Mouse (Mus musculus): ENCODE measurements around the gene Rsg1. TPM values are rescaled to one million over a fixed set of nuclear protein-coding genes. Genes with fewer than 3 reads are reported as not detected.

The Rsg1 gene
- polyA plus RNA-seq, 1 experiment from 2014 or later, result 0.98 TPM

DNA sequence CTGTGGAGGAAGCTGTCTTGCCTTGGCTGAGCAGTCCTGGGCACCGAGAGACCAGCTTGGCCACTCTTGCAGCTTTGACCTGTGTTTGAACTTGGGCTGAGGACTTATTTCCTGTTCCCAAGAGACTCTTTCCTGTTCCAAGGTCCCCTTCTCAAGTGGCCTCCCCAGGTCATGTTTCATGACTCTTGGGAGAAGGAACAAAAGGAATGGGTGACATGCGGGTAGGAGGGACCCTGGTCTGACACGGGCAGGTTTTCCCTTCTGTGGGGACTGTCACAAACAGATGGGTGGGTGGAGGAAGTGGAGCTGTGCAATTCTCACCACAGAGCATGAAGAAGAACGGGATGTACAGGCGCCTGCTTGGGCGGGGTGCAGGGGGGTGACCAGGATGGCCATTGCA, 58.0 kb downstream of the Rsg1 start:
- no peaks in the 10 kb centered on the region for H3K27me3 ChIP-seq (replicated peaks; ENCODE audit: control insufficient read depth, insufficient read depth, low read length)
- H3K4me1 ChIP-seq (replicated peaks; ENCODE audit: control insufficient read depth, insufficient read depth, low read length), result no peaks in the 10 kb centered on the region
- no peaks in the 10 kb centered on the region for H3K36me3 ChIP-seq (ENCODE audit: control insufficient read depth, insufficient read depth)
- 50% methylated on average over 6 of the region's 6 CpGs for WGBS
- TF ChIP-seq CTCF (IDR thresholded peaks at IDR 0.05; ENCODE audit: low read depth), result no peak
- H3K9ac ChIP-seq (ENCODE audit: low read depth, low read length), result no peak overlapping the region
- no peaks in the 10 kb centered on the region for H3K9me3 ChIP-seq (ENCODE audit: control insufficient read depth)
- no peak overlapping the region for H3K4me2 ChIP-seq (replicated peaks; ENCODE audit: low read depth)
- peak; percentile 6 for ATAC-seq
- no peak overlapping the region for H3K4me3 ChIP-seq (ENCODE audit: low read depth, low read length)
- 0 out of 2 replicates have a peak overlapping the region, but pooled peaks have one; percentile 46 for H3K27ac ChIP-seq (ENCODE audit: low read depth, low read length)

DNA sequence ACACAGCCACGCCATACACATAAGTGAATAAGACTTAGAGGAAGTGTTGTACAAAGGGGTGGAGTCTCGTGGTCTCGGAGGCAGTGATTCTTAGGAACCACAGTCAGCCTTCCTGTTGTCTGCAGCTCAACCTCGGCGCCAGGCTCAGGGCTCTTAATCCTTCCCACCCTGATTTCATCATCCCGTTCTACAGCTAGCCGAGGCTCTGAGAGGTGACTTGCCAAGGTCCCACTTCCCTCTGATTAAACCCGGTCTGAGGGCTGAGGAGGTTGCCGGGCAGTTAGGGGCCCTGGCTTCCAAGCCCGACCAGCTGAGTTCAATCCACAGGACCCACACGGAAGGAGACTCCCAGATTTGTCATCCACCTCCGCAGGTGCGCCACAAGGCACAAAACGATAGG, 59.1 kb downstream of the Rsg1 start:
- Histone ChIP-seq H3K4me1 (replicated peaks; ENCODE audit: control insufficient read depth, insufficient read depth, low read length) (peaks cover 9% of the 10 kb centered on the region), H3K27ac (ENCODE audit: low read depth, low read length) (peak overlapping the region; percentile 23; the same call in 1 of the 2 replicates), H3K9me3 (ENCODE audit: control insufficient read depth) (no peaks in the 10 kb centered on the region), H3K4me3 (ENCODE audit: low read depth, low read length) (0 out of 2 replicates have a peak overlapping the region, but pooled peaks have one; percentile 6), H3K4me2 (replicated peaks; ENCODE audit: low read depth) (peak overlapping the region; percentile 55), H3K36me3 (ENCODE audit: control insufficient read depth, insufficient read depth) (no peaks in the 10 kb centered on the region), H3K9ac (ENCODE audit: low read depth, low read length) (no peak overlapping the region), H3K27me3 (replicated peaks; ENCODE audit: control insufficient read depth, insufficient read depth, low read length) (no peaks in the 10 kb centered on the region)
- no peak for TF ChIP-seq CTCF (IDR thresholded peaks at IDR 0.05; ENCODE audit: low read depth)
- ATAC-seq, result peak; percentile 20
- WGBS, result 8% methylated on average over 14 of the region's 14 CpGs

DNA sequence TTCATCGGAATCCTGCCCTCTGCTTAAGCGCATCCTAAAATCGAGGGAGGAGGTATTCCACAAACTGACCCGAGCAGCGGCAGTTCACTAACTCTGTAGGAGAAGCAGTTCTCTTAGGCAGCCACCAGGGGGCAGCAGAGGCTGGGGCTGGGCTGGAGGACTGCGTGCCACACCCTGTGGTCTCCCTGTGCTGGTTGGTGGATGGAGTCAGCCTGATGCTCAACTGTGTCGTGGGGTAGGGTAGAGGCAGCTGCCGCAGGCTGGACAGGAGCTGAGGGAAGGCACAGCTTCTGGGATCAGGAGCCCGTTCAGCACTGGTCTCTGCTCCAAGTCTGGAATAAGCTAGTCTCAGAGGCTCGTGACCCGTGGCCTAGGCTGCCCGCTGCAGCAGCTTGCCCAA, 59.5 kb downstream of the Rsg1 start:
- Histone ChIP-seq H3K4me3 (ENCODE audit: low read depth, low read length) (0 out of 2 replicates have a peak overlapping the region, but pooled peaks have one; percentile 6), H3K27ac (ENCODE audit: low read depth, low read length) (peak overlapping the region; percentile 23; the same call in 1 of the 2 replicates), H3K36me3 (ENCODE audit: control insufficient read depth, insufficient read depth) (no peaks in the 10 kb centered on the region), H3K4me1 (replicated peaks; ENCODE audit: control insufficient read depth, insufficient read depth, low read length) (peaks cover 13% of the 10 kb centered on the region), H3K9me3 (ENCODE audit: control insufficient read depth) (no peaks in the 10 kb centered on the region), H3K4me2 (replicated peaks; ENCODE audit: low read depth) (peak overlapping the region; percentile 55), H3K9ac (ENCODE audit: low read depth, low read length) (no peak overlapping the region), H3K27me3 (replicated peaks; ENCODE audit: control insufficient read depth, insufficient read depth, low read length) (no peaks in the 10 kb centered on the region)
- ATAC-seq, result peak; percentile 61
- WGBS, result 22% methylated on average over 12 of the region's 12 CpGs
- TF ChIP-seq CTCF (IDR thresholded peaks at IDR 0.05; ENCODE audit: low read depth), result peak; percentile 100

DNA sequence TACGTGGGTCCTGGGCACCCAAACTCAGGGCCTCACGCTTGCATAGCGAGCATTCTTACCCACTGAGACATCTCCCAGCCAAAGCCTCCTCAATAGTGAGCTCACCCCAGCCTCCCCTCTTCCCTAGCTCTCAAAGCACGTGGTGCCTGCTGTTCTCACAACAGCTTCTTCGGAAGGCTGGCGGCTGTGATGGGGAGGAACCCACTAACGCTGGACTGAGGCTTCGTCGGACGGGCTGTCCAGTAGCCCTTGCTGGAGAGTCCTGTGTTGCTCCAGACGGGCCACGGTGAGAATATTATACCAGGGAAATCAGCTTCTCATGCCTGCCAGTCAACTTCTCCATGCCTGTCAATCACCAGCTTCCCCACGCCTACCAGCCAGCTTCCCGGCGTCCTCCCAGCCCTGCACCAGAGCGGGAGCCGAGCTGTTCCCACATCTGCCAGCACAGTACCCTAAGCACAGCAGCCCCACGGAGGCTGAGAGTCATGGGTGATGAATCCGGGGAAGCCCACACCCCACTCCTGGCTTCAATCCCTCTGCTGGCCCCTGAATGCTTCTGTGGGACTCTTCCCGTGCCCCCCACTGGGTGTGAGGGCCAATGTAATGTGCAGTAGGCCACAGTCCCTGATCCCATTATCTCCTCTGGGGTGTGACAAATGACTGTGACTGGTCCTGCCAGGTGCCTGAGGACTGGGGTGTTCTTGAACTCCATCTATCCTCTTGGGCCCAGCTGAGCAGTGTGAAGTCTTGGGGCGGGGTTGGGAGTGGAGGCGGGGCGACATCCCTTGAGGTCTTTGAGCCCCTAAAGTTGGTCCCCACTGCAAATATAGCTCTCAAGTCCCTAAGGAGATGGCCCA, 61.0 kb downstream of the Rsg1 start:
- Histone ChIP-seq H3K4me1 (replicated peaks; ENCODE audit: control insufficient read depth, insufficient read depth, low read length) (peaks cover 19% of the 10 kb centered on the region), H3K27ac (ENCODE audit: low read depth, low read length) (no peak overlapping the region), H3K36me3 (ENCODE audit: control insufficient read depth, insufficient read depth) (no peaks in the 10 kb centered on the region), H3K4me3 (ENCODE audit: low read depth, low read length) (no peak overlapping the region), H3K27me3 (replicated peaks; ENCODE audit: control insufficient read depth, insufficient read depth, low read length) (no peaks in the 10 kb centered on the region), H3K9me3 (ENCODE audit: control insufficient read depth) (no peaks in the 10 kb centered on the region), H3K9ac (ENCODE audit: low read depth, low read length) (no peak overlapping the region), H3K4me2 (replicated peaks; ENCODE audit: low read depth) (no peak overlapping the region)
- 67% methylated on average over 23 of the region's 23 CpGs for WGBS
- no peak for ATAC-seq
- TF ChIP-seq CTCF (IDR thresholded peaks at IDR 0.05; ENCODE audit: low read depth), result no peak

Other genes with a start within 250 kb of the Rsg1 start
- gene Atp13a2, start 227.1 kb upstream of the Rsg1 start, polyA plus RNA-seq (2015; fragmentation: Nextera tagmentation; extraction: Ambion mirVana), result 10.9 and 11.7 TPM in 2 replicates
- gene Mfap2, start 203.5 kb upstream of the Rsg1 start, polyA plus RNA-seq (2015; fragmentation: Nextera tagmentation; extraction: Ambion mirVana), result 117 and 138 TPM in 2 replicates
- 1.3 and 1.5 TPM in 2 replicates for gene Crocc, start 153.4 kb upstream of the Rsg1 start, polyA plus RNA-seq (2015; fragmentation: Nextera tagmentation; extraction: Ambion mirVana)
- gene Necap2, start 135.6 kb upstream of the Rsg1 start, polyA plus RNA-seq (2015; fragmentation: Nextera tagmentation; extraction: Ambion mirVana), result 103 TPM in 2 replicates
- 0.12 and 0.33 TPM in 2 replicates for gene Spata21, start 125.6 kb upstream of the Rsg1 start, polyA plus RNA-seq (2015; fragmentation: Nextera tagmentation; extraction: Ambion mirVana)
- 35.0 TPM in 2 replicates for gene Szrd1, start 74.2 kb upstream of the Rsg1 start, polyA plus RNA-seq (2015; fragmentation: Nextera tagmentation; extraction: Ambion mirVana)
- gene Fbxo42, start 66.0 kb upstream of the Rsg1 start, polyA plus RNA-seq (2015; fragmentation: Nextera tagmentation; extraction: Ambion mirVana), result 11.6 and 14.3 TPM in 2 replicates
- 4.5 and 6.3 TPM in 2 replicates for gene Arhgef19, start 25.5 kb downstream of the Rsg1 start, polyA plus RNA-seq (2015; fragmentation: Nextera tagmentation; extraction: Ambion mirVana)
- gene Epha2, start 87.3 kb downstream of the Rsg1 start, polyA plus RNA-seq (2015; fragmentation: Nextera tagmentation; extraction: Ambion mirVana), result 5.6 and 6.6 TPM in 2 replicates
- gene Fam131c, start 154.3 kb downstream of the Rsg1 start, polyA plus RNA-seq (2015; fragmentation: Nextera tagmentation; extraction: Ambion mirVana), result 1.4 and 2.4 TPM in 2 replicates
- 0.14 TPM in 1 of 2 replicates, not detected in the other for gene Clcnka, start 184.8 kb downstream of the Rsg1 start, polyA plus RNA-seq (2015; fragmentation: Nextera tagmentation; extraction: Ambion mirVana)
- gene Clcnkb, start 202.1 kb downstream of the Rsg1 start, polyA plus RNA-seq (2015; fragmentation: Nextera tagmentation; extraction: Ambion mirVana), result not detected in 2 replicates
- 4.7 and 8.0 TPM in 2 replicates for gene Hspb7, start 206.8 kb downstream of the Rsg1 start, polyA plus RNA-seq (2015; fragmentation: Nextera tagmentation; extraction: Ambion mirVana)
- gene Srarp, start 222.1 kb downstream of the Rsg1 start, polyA plus RNA-seq (2015; fragmentation: Nextera tagmentation; extraction: Ambion mirVana), result not detected in 2 replicates
- 9.7 and 9.8 TPM in 2 replicates for gene Zbtb17, start 230.7 kb downstream of the Rsg1 start, polyA plus RNA-seq (2015; fragmentation: Nextera tagmentation; extraction: Ambion mirVana)